Mouse (Mus musculus) thymus, adult 2 months (tissue): ENCODE results near the gene Me1.

Source experiments
- CTCF ChIP-seq: fragments of 200-500 bp; IDR thresholded peaks from 2 replicates; pipeline ENCODE4 v1.5.1; 2012; ENCODE audit warnings: mild to moderate bottlenecking, control low read depth, low read length, moderate library complexity, borderline replicate concordance; ENCODE audit not compliant: control insufficient read depth, poor library complexity, insufficient read depth; ENCODE audit errors: extremely low read depth
- POLR2A ChIP-seq: fragments of 200-500 bp; IDR thresholded peaks from 2 replicates; pipeline ENCODE4 v1.6.1; 2012; ENCODE audit warnings: mild to moderate bottlenecking, low read length, control low read depth, moderate library complexity; ENCODE audit not compliant: control insufficient read depth, poor library complexity, insufficient read depth; ENCODE audit errors: extremely low read depth

DNA sequence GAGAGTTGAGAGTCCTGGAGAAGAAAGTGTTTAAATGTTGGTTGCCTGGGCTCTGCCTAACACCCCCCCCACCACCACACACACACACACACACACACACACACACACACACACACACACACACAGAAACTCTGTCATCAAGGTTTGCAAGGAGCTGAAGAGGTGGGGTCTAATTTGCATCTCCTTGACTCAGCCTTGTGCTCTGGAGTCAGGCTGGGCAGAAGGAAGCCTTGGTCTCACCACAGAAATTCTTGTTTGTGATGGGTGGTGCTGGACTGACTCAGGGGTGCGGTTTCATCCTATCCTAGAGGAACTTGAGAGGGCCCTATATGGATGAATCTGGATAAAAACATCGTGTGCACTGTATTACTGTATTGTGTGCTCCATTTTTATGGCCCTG, 25.0 kb upstream of the Me1 start:
- TF ChIP-seq CTCF (no peak), POLR2A (no peak)
